Mouse (Mus musculus): Measurements from ENCODE around the gene Fbxo34.
"Not testable (repeated sequence)": the region's sequence is repeated elsewhere in the genome, so short reads cannot be mapped to it uniquely, and the experiment has no call there.

Fbxo34 gene

DNA sequence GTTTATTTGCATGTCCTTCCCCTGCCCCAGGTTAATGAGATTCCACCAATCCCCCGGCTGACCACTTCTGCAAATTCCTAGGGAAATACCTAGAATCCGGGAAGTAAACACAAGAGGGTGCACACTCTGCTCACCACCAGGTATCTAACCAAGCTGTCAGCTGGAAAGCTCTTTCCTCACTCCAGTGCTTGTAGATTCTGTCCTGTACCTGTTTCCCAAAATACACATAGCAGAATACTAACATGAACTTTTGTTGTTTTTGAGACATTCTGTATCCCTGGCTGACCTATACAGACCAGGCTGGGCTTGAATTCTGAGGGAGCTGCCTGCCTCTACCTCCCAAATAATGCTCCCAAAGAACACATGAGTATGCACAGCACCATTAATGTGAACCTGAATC, 110.5 kb downstream of the Fbxo34 start:
- no peak for DNase-seq (ENCODE audit: low read depth, low spot score)

DNA sequence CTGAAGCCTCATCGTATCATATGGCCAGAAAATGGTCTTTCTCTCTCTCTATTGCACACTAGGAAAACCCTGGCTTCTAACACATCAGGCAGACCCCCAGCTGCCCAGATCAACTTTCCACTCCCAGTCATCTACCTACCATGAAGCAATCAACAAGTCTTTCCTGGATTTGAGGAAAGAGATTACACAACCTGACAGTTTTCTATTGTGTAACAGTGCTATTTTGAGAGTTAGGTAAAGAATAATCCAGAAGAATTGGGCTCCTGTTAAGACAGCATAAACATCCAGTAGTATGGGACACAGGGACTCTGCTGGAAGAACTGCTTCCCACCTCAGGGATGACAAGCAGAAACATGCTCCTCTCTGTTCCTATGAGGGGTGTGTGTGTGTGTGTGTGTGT, 112.3 kb downstream of the Fbxo34 start:
- no peak for DNase-seq (ENCODE audit: low read depth, low spot score)

- no peak for DNase-seq (ENCODE audit: low read depth, low spot score)
Measured at GRCm38 (mm10) chr14:47563106-47563505, 112.9 kb downstream of the Fbxo34 start.

DNA sequence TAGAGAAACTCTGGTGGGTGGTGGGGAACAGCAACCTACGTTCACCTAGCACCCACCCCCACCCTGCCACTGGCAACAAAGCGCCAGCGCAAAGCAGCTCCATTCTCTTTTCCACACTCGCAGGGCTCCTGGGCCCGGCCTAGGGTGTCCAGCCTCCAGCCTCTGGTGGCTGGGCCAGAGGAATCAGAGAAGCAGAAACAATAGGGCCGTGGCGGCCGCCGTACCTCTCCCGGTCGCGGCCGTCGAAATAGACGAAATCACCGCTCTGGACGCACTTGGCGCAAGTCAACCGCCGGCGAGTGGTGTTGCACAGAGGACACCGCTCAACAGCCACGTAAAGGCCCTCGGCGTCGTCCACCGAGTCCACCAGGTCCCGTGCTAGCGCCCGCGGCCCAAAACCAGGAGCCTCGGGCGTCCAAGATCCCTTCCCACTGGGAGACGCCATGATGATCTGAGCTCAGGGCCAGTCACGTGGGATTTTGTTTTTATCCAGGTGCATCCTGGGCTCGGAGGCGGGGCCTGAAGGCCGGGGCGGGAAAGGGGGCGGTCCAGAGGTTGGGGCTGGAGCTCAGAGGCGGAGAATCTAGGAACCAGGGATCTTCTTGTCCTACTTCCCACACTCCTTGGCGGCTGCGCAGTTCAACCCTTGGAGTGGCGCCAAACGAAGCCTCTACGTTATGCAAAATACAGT, 117.9 kb downstream of the Fbxo34 start:
- DNase-seq (ENCODE audit: low read depth, low spot score): peak; percentile 94

- DNase-seq (ENCODE audit: low read depth, low spot score): not testable (repeated sequence)
Measured at GRCm38 (mm10) chr14:47570549-47570948, 120.3 kb downstream of the Fbxo34 start, which contains the start of gene Atg14. Gene Atg14, minus strand, starts transcription at chr14:47570649.

GRCm38 (mm10) chr14:47572707-47573106, 122.5 kb downstream of the Fbxo34 start:
- DNase-seq (ENCODE audit: low read depth, low spot score): no peak

GRCm38 (mm10) chr14:47574721-47575120, 124.5 kb downstream of the Fbxo34 start:
- DNase-seq (ENCODE audit: low read depth, low spot score): peak; percentile 17

DNA sequence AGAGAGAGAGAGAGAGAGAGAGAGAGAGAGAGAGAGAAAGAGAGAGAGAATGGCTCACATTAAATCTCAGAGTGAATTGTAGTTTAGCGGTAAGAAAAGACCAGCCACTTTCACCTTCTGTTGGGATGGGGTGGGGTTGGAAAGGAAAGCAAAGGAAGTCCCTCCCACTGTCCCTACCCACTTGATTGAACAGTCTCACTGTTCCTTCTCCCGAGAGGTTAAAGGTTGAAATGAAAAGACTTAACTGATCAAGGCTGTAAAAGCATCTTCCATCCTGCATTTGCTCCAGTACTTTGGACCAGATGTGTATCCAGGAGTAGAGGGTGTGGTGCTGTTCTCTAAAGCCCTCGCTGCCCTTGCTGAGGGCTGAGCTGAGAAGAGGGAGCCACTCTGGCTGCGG, 126.5 kb downstream of the Fbxo34 start:
- DNase-seq (ENCODE audit: low read depth, low spot score): no peak

DNA sequence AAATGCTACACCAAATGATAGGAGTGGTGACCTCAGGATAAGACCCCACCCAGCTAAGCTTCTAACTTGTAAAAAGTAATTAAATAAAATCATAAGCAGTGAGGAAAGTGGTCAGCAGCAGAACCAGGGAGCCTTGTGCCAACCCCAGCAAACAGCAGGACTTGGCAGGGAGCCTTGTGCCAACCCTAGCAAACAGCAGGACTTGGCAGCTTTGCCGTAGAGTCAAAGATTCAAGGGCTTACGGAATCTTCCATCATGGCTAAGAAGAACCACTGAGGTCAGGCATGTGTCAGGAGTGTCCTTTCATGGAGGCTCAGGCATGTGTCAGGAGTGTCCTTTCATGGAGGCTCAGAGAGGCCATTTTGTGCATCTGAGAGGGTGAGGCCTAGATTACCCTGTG, 127.9 kb downstream of the Fbxo34 start:
- DNase-seq (ENCODE audit: low read depth, low spot score): peak; percentile 3

GRCm38 (mm10) chr14:47581280-47581679, 131.1 kb downstream of the Fbxo34 start:
- no peak for DNase-seq (ENCODE audit: low read depth, low spot score)
